Mouse (Mus musculus) lung, embryonic 14.5 days (tissue): ENCODE measurements around the gene Mgat4a. TPM values are rescaled to one million over a fixed set of nuclear protein-coding genes. Genes with fewer than 3 reads are reported as not detected.

Source experiments
- ATAC-seq: fragments of 200-750 bp; cut with Nextera tagmentation; 2 replicates; pipeline ENCODE4 v1.8.0; 2017; ENCODE audit warnings: mild to moderate bottlenecking, moderate TSS enrichment, moderate library complexity; ENCODE audit not compliant: insufficient read depth
- DNase-seq: peaks from one replicate; pipeline ENCODE4 v3.0.0-alpha.2; 2015
- H3K27ac ChIP-seq: fragments of 300-500 bp; sonication (generic); 2 replicates; pipeline ENCODE4 v1.5.1; 2014; ENCODE audit warnings: low read depth, mild to moderate bottlenecking, moderate library complexity
- H3K27me3 ChIP-seq: fragments of 300-500 bp; sonication (generic); 2 replicates; pipeline ENCODE4 v1.6.1; 2014; ENCODE audit warnings: low read length, control low read depth; ENCODE audit not compliant: insufficient read depth
- H3K36me3 ChIP-seq: fragments of 300-500 bp; sonication (generic); 2 replicates; pipeline ENCODE4 v1.6.1; 2014; ENCODE audit warnings: control low read depth; ENCODE audit not compliant: insufficient read depth
- H3K4me1 ChIP-seq: fragments of 300-500 bp; sonication (generic); 2 replicates; pipeline ENCODE4 v1.6.1; 2014; ENCODE audit warnings: antibody characterized with exemption, control low read depth; ENCODE audit not compliant: insufficient read depth
- H3K4me2 ChIP-seq: fragments of 300-500 bp; sonication (generic); 2 replicates; pipeline ENCODE4 v1.6.1; 2014; ENCODE audit warnings: mild to moderate bottlenecking
- H3K4me3 ChIP-seq: fragments of 300-500 bp; sonication (generic); 2 replicates; pipeline ENCODE4 v1.5.1; 2014; ENCODE audit warnings: low read depth, low read length
- H3K9ac ChIP-seq: fragments of 300-500 bp; sonication (generic); 2 replicates; pipeline ENCODE4 v1.6.1; 2014
- H3K9me3 ChIP-seq: fragments of 300-500 bp; sonication (generic); 2 replicates; pipeline ENCODE4 v1.6.1; 2016; ENCODE audit warnings: low read depth, low read length, control low read depth
- CTCF ChIP-seq: IDR thresholded peaks from 2 replicates; pipeline ENCODE4 v1.5.1; 2016; ENCODE audit warnings: antibody characterized with exemption, low read depth
- WGBS: fragments of 180-500 bp; shearing (Covaris S2); extraction: QIAGEN DNeasy Blood & Tissue Kit; methylation state at CpG from one replicate; pipeline ENCODE4 v1.1.7; 2014; 5-methylcytosine and 5-hydroxymethylcytosine counted together
- polyA plus RNA-seq: library from polyadenylated mRNA; unstranded; fragments of >200 nt; fragmentation: Nextera tagmentation; extraction: Ambion mirVana; gene quantifications from 2 replicates; pipeline ENCODE4 v1.2.1, GENCODE M21; 2014

Mgat4a gene
- polyA plus RNA-seq, 1 experiment from 2014 or later, result 6.0 TPM

GRCm38 (mm10) chr1:37495104-37495503 is 45.7 kb downstream of the Mgat4a start:
- WGBS, result 87% methylated on average over 3 of the region's 3 CpGs
- Histone ChIP-seq H3K4me1 (no peaks in the 10 kb centered on the region), H3K9me3 (no peaks in the 10 kb centered on the region), H3K4me3 (no peak overlapping the region), H3K36me3 (no peaks in the 10 kb centered on the region), H3K4me2 (no peak overlapping the region), H3K27me3 (no peaks in the 10 kb centered on the region), H3K9ac (no peak overlapping the region), H3K27ac (no peak overlapping the region)
- ATAC-seq (no peak), DNase-seq (no peak)
- no peak for TF ChIP-seq CTCF

DNA sequence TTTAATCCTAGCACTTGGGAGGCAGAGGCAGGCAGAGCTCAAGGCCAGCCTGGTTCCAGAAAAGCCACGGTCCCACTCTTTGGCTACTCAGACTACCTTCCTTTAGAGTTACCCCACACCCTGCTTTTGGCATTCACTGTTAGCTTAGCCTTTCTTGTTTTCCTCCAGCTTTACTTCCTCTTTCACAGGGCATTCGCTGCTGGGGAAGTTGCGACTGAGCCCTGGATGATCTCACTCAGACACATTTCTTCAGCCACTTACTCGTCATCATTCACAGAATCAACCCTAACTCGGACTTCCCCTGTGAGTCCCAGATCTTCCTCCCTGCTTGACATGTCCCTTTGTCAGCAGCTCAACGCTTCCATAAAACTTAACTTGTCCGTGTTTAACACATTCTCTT is 49.1 kb downstream of the Mgat4a start:
- H3K27ac ChIP-seq, result no peak overlapping the region
- H3K9me3 ChIP-seq, result no peaks in the 10 kb centered on the region
- no peak overlapping the region for H3K4me3 ChIP-seq
- 57% methylated on average over 7 of the region's 7 CpGs for WGBS
- H3K4me2 ChIP-seq, result no peak overlapping the region
- no peaks in the 10 kb centered on the region for H3K27me3 ChIP-seq
- TF ChIP-seq CTCF, result no peak
- no peak for ATAC-seq
- DNase-seq, result no peak
- 0 out of 2 replicates have a peak, but pooled peaks cover 4% of the 10 kb centered on the region for H3K36me3 ChIP-seq
- no peaks in the 10 kb centered on the region for H3K4me1 ChIP-seq
- H3K9ac ChIP-seq, result no peak overlapping the region

- ATAC-seq, result no peak
- no peak for DNase-seq
These were observed 50.1 kb downstream of the Mgat4a start for GRCm38 (mm10) chr1:37490691-37491212.

DNA sequence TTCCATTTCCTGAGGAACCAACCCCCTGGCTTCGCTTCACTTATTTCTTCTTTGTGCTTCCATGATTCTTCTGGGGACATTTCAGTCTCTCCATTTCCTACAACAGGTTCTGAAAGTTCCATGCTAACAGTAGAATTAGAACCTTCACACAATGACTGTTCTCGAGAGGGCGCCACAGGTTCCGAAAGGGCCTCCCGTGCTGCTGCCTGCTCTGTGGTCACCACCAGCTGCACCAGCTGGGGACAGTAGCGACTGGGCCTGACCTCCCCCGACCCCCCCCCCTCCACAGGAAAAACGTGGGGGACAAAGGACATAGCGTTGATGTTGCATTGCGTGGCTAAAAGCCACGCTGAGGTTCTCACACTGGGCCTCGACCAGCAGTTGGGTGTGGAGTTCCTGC is 52.3 kb downstream of the Mgat4a start:
- ATAC-seq, result no peak
- WGBS, result 80% methylated on average over 12 of the region's 12 CpGs
- no peak for TF ChIP-seq CTCF
- Histone ChIP-seq H3K27me3 (no peaks in the 10 kb centered on the region), H3K9ac (no peak overlapping the region), H3K4me2 (no peak overlapping the region), H3K36me3 (0 out of 2 replicates have a peak, but pooled peaks cover 4% of the 10 kb centered on the region), H3K27ac (no peak overlapping the region), H3K4me3 (no peak overlapping the region), H3K4me1 (no peaks in the 10 kb centered on the region), H3K9me3 (no peaks in the 10 kb centered on the region)
- no peak for DNase-seq

More at GRCm38 (mm10) chr1:37490691-37491212, 50.1 kb downstream of the Mgat4a start:
- Histone ChIP-seq H3K9ac (no peak overlapping the region), H3K4me1 (no peaks in the 10 kb centered on the region), H3K27ac (no peak overlapping the region), H3K27me3 (no peaks in the 10 kb centered on the region), H3K36me3 (0 out of 2 replicates have a peak, but pooled peaks cover 4% of the 10 kb centered on the region), H3K4me3 (no peak overlapping the region), H3K4me2 (no peak overlapping the region), H3K9me3 (no peaks in the 10 kb centered on the region)
- no peak for TF ChIP-seq CTCF
- WGBS, result 79% methylated on average over 5 of the region's 5 CpGs

DNA sequence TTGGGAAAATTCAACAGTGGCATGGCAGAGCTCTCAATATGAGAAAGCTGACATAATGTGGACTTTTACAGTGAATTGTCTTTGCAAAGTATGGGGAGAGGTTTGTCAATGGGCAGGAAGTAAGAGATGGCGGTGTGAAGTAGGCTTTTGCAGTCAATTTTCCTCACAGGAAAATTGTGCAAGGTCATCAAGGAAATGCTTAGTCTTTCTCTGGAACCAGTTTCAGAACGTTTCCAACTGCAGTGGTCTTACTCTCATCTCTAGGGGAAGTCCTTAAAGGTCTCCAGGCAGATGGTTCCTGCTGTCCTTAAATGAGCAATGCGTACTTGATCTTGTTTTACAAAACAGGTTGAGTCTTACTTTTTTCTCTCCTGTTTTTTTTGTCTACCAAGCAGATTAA is 53.8 kb downstream of the Mgat4a start:
- 70% methylated on average over 3 of the region's 3 CpGs for WGBS
- ATAC-seq (no peak), DNase-seq (no peak)
- no peaks in the 10 kb centered on the region for H3K4me1 ChIP-seq
- H3K9me3 ChIP-seq, result no peaks in the 10 kb centered on the region
- H3K4me2 ChIP-seq, result no peak overlapping the region
- no peak overlapping the region for H3K9ac ChIP-seq
- TF ChIP-seq CTCF, result no peak
- H3K27ac ChIP-seq, result no peak overlapping the region
- no peaks in the 10 kb centered on the region for H3K27me3 ChIP-seq
- H3K36me3 ChIP-seq, result 0 out of 2 replicates have a peak, but pooled peaks cover 4% of the 10 kb centered on the region
- no peak overlapping the region for H3K4me3 ChIP-seq

GRCm38 (mm10) chr1:37486439-37486838 is 54.4 kb downstream of the Mgat4a start:
- no peak for DNase-seq
- Histone ChIP-seq H3K4me1 (no peaks in the 10 kb centered on the region), H3K36me3 (0 out of 2 replicates have a peak, but pooled peaks cover 4% of the 10 kb centered on the region), H3K9ac (no peak overlapping the region), H3K9me3 (no peaks in the 10 kb centered on the region), H3K4me2 (no peak overlapping the region), H3K27ac (no peak overlapping the region), H3K4me3 (no peak overlapping the region), H3K27me3 (no peaks in the 10 kb centered on the region)
- no peak for TF ChIP-seq CTCF
- ATAC-seq, result no peak
- WGBS, result 81% methylated on average over 1 of the region's 1 CpGs

DNA sequence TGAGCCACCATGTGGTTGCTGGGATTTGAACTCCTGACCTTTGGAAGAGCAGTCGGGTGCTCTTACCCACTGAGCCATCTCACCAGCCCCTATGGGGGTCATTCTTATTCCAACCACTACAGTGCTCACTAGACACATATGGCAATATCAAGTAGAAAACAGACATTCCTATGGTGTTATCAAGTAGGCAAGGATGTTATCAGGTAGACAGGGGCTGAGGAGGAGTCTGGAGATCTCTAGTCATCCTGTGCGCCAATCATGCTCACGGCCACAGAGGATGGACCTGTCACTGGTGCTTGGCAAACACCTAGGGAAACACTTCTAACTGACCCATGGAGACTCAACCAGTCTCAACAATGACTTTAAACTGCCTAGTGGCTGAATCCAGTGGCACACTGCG is 56.2 kb downstream of the Mgat4a start:
- H3K4me2 ChIP-seq, result no peak overlapping the region
- no peak overlapping the region for H3K4me3 ChIP-seq
- DNase-seq (no peak), ATAC-seq (no peak)
- no peaks in the 10 kb centered on the region for H3K4me1 ChIP-seq
- H3K36me3 ChIP-seq, result 0 out of 2 replicates have a peak, but pooled peaks cover 4% of the 10 kb centered on the region
- TF ChIP-seq CTCF, result no peak
- H3K27ac ChIP-seq, result no peak overlapping the region
- 87% methylated on average over 4 of the region's 4 CpGs for WGBS
- H3K27me3 ChIP-seq, result no peaks in the 10 kb centered on the region
- no peak overlapping the region for H3K9ac ChIP-seq
- H3K9me3 ChIP-seq, result no peaks in the 10 kb centered on the region

- H3K9ac ChIP-seq, result no peak overlapping the region
These were observed 59.5 kb downstream of the Mgat4a start for GRCm38 (mm10) chr1:37481331-37481730.

More at GRCm38 (mm10) chr1:37481331-37481730, 59.5 kb downstream of the Mgat4a start:
- ATAC-seq (no peak), DNase-seq (no peak)
- Histone ChIP-seq H3K27ac (no peak overlapping the region), H3K27me3 (no peaks in the 10 kb centered on the region), H3K4me1 (no peaks in the 10 kb centered on the region), H3K36me3 (no peaks in the 10 kb centered on the region), H3K4me3 (no peak overlapping the region), H3K4me2 (no peak overlapping the region), H3K9me3 (no peaks in the 10 kb centered on the region)
- no peak for TF ChIP-seq CTCF
- WGBS, result 79% methylated on average over 2 of the region's 2 CpGs
